Mouse (Mus musculus) lung, embryonic 15.5 days (tissue): ENCODE measurements around the gene Igsf21. TPM values are rescaled to one million over a fixed set of nuclear protein-coding genes. Genes with fewer than 3 reads are reported as not detected.

Experiments
- ATAC-seq: fragments of 200-750 bp; cut with Nextera tagmentation; 2 replicates; pipeline ENCODE4 v1.8.0; 2017; ENCODE audit warnings: moderate number of reproducible peaks, borderline replicate concordance; ENCODE audit not compliant: low FRiP score, low TSS enrichment; ENCODE audit errors: extremely low read depth
- H3K27ac ChIP-seq: fragments of 300-500 bp; sonication (generic); 2 replicates; pipeline ENCODE4 v1.5.1; 2015; ENCODE audit warnings: moderate library complexity, mild to moderate bottlenecking, inconsistent platforms
- H3K27me3 ChIP-seq: fragments of 300-500 bp; sonication (generic); 2 replicates; pipeline ENCODE4 v1.6.1; 2015; ENCODE audit warnings: inconsistent platforms
- H3K36me3 ChIP-seq: fragments of 300-500 bp; sonication (generic); 2 replicates; pipeline ENCODE4 v1.6.1; 2015; ENCODE audit warnings: inconsistent platforms
- H3K4me1 ChIP-seq: fragments of 300-500 bp; sonication (generic); 2 replicates; pipeline ENCODE4 v1.6.1; 2015; ENCODE audit warnings: inconsistent platforms
- H3K4me2 ChIP-seq: fragments of 300-500 bp; sonication (generic); 2 replicates; pipeline ENCODE4 v1.6.1; 2015; ENCODE audit warnings: inconsistent platforms, mild to moderate bottlenecking, moderate library complexity
- H3K4me3 ChIP-seq: fragments of 300-500 bp; sonication (generic); 2 replicates; pipeline ENCODE4 v1.5.1; 2015; ENCODE audit warnings: mild to moderate bottlenecking, inconsistent platforms
- H3K9ac ChIP-seq: fragments of 300-500 bp; sonication (generic); 2 replicates; pipeline ENCODE4 v1.6.1; 2015; ENCODE audit warnings: inconsistent platforms
- H3K9me3 ChIP-seq: fragments of 300-500 bp; sonication (generic); 2 replicates; pipeline ENCODE4 v1.6.1; 2016; ENCODE audit warnings: inconsistent platforms
- WGBS: fragments of 180-500 bp; shearing (Covaris S2); methylation state at CpG from one replicate; pipeline ENCODE4 v1.1.7; 2015; 5-methylcytosine and 5-hydroxymethylcytosine counted together
- polyA plus RNA-seq: library from polyadenylated mRNA; unstranded; fragments of >200 nt; fragmentation: Nextera tagmentation; extraction: Ambion mirVana; gene quantifications from 2 replicates; pipeline ENCODE4 v1.2.1, GENCODE M21; 2015

Gene Igsf21
- 0.13 and 0.39 TPM in 2 replicates for polyA plus RNA-seq

GRCm38 (mm10) chr4:140246180-140247005 lies at the start of gene Igsf21:
Gene Igsf21, minus strand, starts transcription at chr4:140246784.
- no peak within 1 kb of the TSS for H3K9ac ChIP-seq
- H3K9me3 ChIP-seq = no peaks in the 10 kb centered on the region
- H3K4me1 ChIP-seq = peaks cover 6% of the 10 kb centered on the region
- peaks cover 84% of the 10 kb centered on the region for H3K27me3 ChIP-seq
- ATAC-seq = 0 out of 2 replicates have a peak, but pooled peaks have one; percentile 29
- H3K27ac ChIP-seq = no peak within 1 kb of the TSS
- H3K4me2 ChIP-seq = peak within 1 kb of the TSS; percentile 46
- H3K4me3 ChIP-seq = peak within 1 kb of the TSS; percentile 10; the same call in 1 of the 2 replicates
- H3K36me3 ChIP-seq = no peaks in the 10 kb centered on the region
- 1% methylated on average over 54 of the region's 90 CpGs for WGBS

GRCm38 (mm10) chr4:140285726-140286316 lies 39.2 kb upstream of the Igsf21 start:
- H3K4me2 ChIP-seq = no peak overlapping the region
- no peak for ATAC-seq
- H3K27me3 ChIP-seq = no peaks in the 10 kb centered on the region
- no peaks in the 10 kb centered on the region for H3K9me3 ChIP-seq
- H3K4me3 ChIP-seq = no peak overlapping the region
- no peak overlapping the region for H3K9ac ChIP-seq
- no peak overlapping the region for H3K27ac ChIP-seq
- WGBS = 68% methylated on average over 5 of the region's 5 CpGs
- no peaks in the 10 kb centered on the region for H3K36me3 ChIP-seq
- H3K4me1 ChIP-seq = no peaks in the 10 kb centered on the region

GRCm38 (mm10) chr4:140283398-140283797 lies 36.8 kb upstream of the Igsf21 start:
- Histone ChIP-seq H3K9me3 (no peaks in the 10 kb centered on the region), H3K36me3 (no peaks in the 10 kb centered on the region), H3K4me3 (no peak overlapping the region), H3K9ac (no peak overlapping the region), H3K27me3 (no peaks in the 10 kb centered on the region), H3K4me2 (no peak overlapping the region), H3K27ac (no peak overlapping the region), H3K4me1 (no peaks in the 10 kb centered on the region)
- ATAC-seq = no peak; the same call in 1 of the 2 replicates
- 3% methylated on average over 2 of the region's 2 CpGs for WGBS

GRCm38 (mm10) chr4:140278269-140278668 lies 31.7 kb upstream of the Igsf21 start:
- Histone ChIP-seq H3K27me3 (no peaks in the 10 kb centered on the region), H3K36me3 (no peaks in the 10 kb centered on the region), H3K4me2 (no peak overlapping the region), H3K9me3 (no peaks in the 10 kb centered on the region), H3K4me1 (no peaks in the 10 kb centered on the region), H3K4me3 (no peak overlapping the region), H3K9ac (no peak overlapping the region), H3K27ac (no peak overlapping the region)
- WGBS = 89% methylated on average over 2 of the region's 2 CpGs
- no peak for ATAC-seq

GRCm38 (mm10) chr4:140271913-140272312 lies 25.3 kb upstream of the Igsf21 start:
- H3K4me1 ChIP-seq = no peaks in the 10 kb centered on the region
- H3K4me2 ChIP-seq = no peak overlapping the region
- 87% methylated on average over 5 of the region's 5 CpGs for WGBS
- H3K27ac ChIP-seq = no peak overlapping the region
- no peaks in the 10 kb centered on the region for H3K27me3 ChIP-seq
- ATAC-seq = no peak
- no peaks in the 10 kb centered on the region for H3K36me3 ChIP-seq
- H3K9ac ChIP-seq = no peak overlapping the region
- no peaks in the 10 kb centered on the region for H3K9me3 ChIP-seq
- no peak overlapping the region for H3K4me3 ChIP-seq

- no peak overlapping the region for H3K4me2 ChIP-seq
- no peak overlapping the region for H3K4me3 ChIP-seq
- no peaks in the 10 kb centered on the region for H3K27me3 ChIP-seq
- H3K36me3 ChIP-seq = no peaks in the 10 kb centered on the region
- no peak overlapping the region for H3K27ac ChIP-seq
- 67% methylated on average over 7 of the region's 7 CpGs for WGBS
- H3K4me1 ChIP-seq = no peaks in the 10 kb centered on the region
- no peak for ATAC-seq
- H3K9ac ChIP-seq = no peak overlapping the region
- H3K9me3 ChIP-seq = no peaks in the 10 kb centered on the region
Observed at GRCm38 (mm10) chr4:140270451-140270850, 23.9 kb upstream of the Igsf21 start.

GRCm38 (mm10) chr4:140269184-140269840 lies 22.7 kb upstream of the Igsf21 start:
- no peaks in the 10 kb centered on the region for H3K27me3 ChIP-seq
- no peak overlapping the region for H3K4me3 ChIP-seq
- no peak overlapping the region for H3K9ac ChIP-seq
- no peak overlapping the region for H3K4me2 ChIP-seq
- H3K36me3 ChIP-seq = no peaks in the 10 kb centered on the region
- no peak overlapping the region for H3K27ac ChIP-seq
- H3K9me3 ChIP-seq = no peaks in the 10 kb centered on the region
- no peak for ATAC-seq
- H3K4me1 ChIP-seq = no peaks in the 10 kb centered on the region
- WGBS = 79% methylated on average over 15 of the region's 15 CpGs

GRCm38 (mm10) chr4:140267835-140268234 lies 21.3 kb upstream of the Igsf21 start:
- Histone ChIP-seq H3K9me3 (no peaks in the 10 kb centered on the region), H3K4me3 (no peak overlapping the region), H3K4me2 (no peak overlapping the region), H3K27me3 (no peaks in the 10 kb centered on the region), H3K4me1 (no peaks in the 10 kb centered on the region), H3K27ac (no peak overlapping the region), H3K9ac (no peak overlapping the region), H3K36me3 (no peaks in the 10 kb centered on the region)
- 70% methylated on average over 9 of the region's 9 CpGs for WGBS
- ATAC-seq = no peak

GRCm38 (mm10) chr4:140267086-140267485 lies 20.5 kb upstream of the Igsf21 start:
- Histone ChIP-seq H3K9ac (no peak overlapping the region), H3K36me3 (no peaks in the 10 kb centered on the region), H3K27ac (no peak overlapping the region), H3K4me2 (no peak overlapping the region), H3K4me1 (no peaks in the 10 kb centered on the region), H3K27me3 (no peaks in the 10 kb centered on the region), H3K9me3 (no peaks in the 10 kb centered on the region), H3K4me3 (no peak overlapping the region)
- WGBS = 57% methylated on average over 5 of the region's 5 CpGs
- no peak for ATAC-seq

GRCm38 (mm10) chr4:140258968-140259367 lies 12.4 kb upstream of the Igsf21 start:
- peak; percentile 71; the same call in 1 of the 2 replicates for ATAC-seq

GRCm38 (mm10) chr4:140252369-140252768 lies 5.8 kb upstream of the Igsf21 start:
- Histone ChIP-seq H3K9ac (no peak overlapping the region), H3K27me3 (peaks cover 31% of the 10 kb centered on the region), H3K9me3 (no peaks in the 10 kb centered on the region), H3K4me2 (no peak overlapping the region), H3K4me1 (no peaks in the 10 kb centered on the region), H3K4me3 (no peak overlapping the region), H3K36me3 (no peaks in the 10 kb centered on the region), H3K27ac (no peak overlapping the region)
- no peak for ATAC-seq
- 12% methylated on average over 7 of the region's 7 CpGs for WGBS

More at GRCm38 (mm10) chr4:140258968-140259367, 12.4 kb upstream of the Igsf21 start:
- no peaks in the 10 kb centered on the region; the same call in 1 of the 2 replicates for H3K27me3 ChIP-seq
- H3K9ac ChIP-seq = no peak overlapping the region
- no peaks in the 10 kb centered on the region for H3K9me3 ChIP-seq
- H3K4me1 ChIP-seq = no peaks in the 10 kb centered on the region
- H3K36me3 ChIP-seq = no peaks in the 10 kb centered on the region
- H3K4me3 ChIP-seq = no peak overlapping the region
- 5% methylated on average over 6 of the region's 6 CpGs for WGBS
- H3K4me2 ChIP-seq = no peak overlapping the region
- no peak overlapping the region for H3K27ac ChIP-seq
